Mouse (Mus musculus) spleen, adult 2 months (tissue): ENCODE measurements around the gene Bpnt1. TPM values are rescaled to one million over a fixed set of nuclear protein-coding genes. Genes with fewer than 3 reads are reported as not detected.
A peak's percentile ranks its signal among the peaks of the same experiment; 100 is the strongest.

Experiments used
- DNase-seq, 2 experiments: peaks; one replicate each; pipeline versions ENCODE4 v3.0.0 to v3.0.0-alpha.2; 2012 to 2021; ENCODE audit warnings: low spot score in 2 of 2, low read depth in 1 of 2
- H3K27ac ChIP-seq: fragments of 200-500 bp; 2 replicates; pipeline ENCODE4 v1.5.1; 2012; ENCODE audit warnings: low read length, inconsistent platforms; ENCODE audit not compliant: insufficient read depth
- H3K27me3 ChIP-seq: fragments of 200-500 bp; 2 replicates; pipeline ENCODE4 v1.6.1; 2012; ENCODE audit warnings: mild to moderate bottlenecking, moderate library complexity, low read length, inconsistent platforms; ENCODE audit not compliant: control insufficient read depth, insufficient read depth
- H3K36me3 ChIP-seq: fragments of 200-500 bp; 2 replicates; pipeline ENCODE4 v1.6.1; 2012; ENCODE audit warnings: mild to moderate bottlenecking, low read length, inconsistent platforms; ENCODE audit not compliant: control insufficient read depth, insufficient read depth
- H3K4me1 ChIP-seq: fragments of 200-500 bp; 2 replicates; pipeline ENCODE4 v1.6.1; 2011; ENCODE audit warnings: inconsistent platforms; ENCODE audit not compliant: control insufficient read depth, insufficient read depth, insufficient read length
- H3K4me3 ChIP-seq: fragments of 200-500 bp; 2 replicates; pipeline ENCODE4 v1.5.1; 2011; ENCODE audit warnings: mild to moderate bottlenecking, inconsistent platforms; ENCODE audit not compliant: insufficient read depth, insufficient read length; ENCODE audit errors: extremely low read depth
- CTCF ChIP-seq: fragments of 200-500 bp; IDR thresholded peaks from 2 replicates; pipeline ENCODE4 v1.5.1; 2011; ENCODE audit warnings: mild to moderate bottlenecking, inconsistent platforms; ENCODE audit not compliant: insufficient read depth, insufficient read length, insufficient replicate concordance; ENCODE audit errors: extremely low read depth
- POLR2A ChIP-seq: fragments of 200-500 bp; IDR thresholded peaks from 2 replicates; pipeline ENCODE4 v1.6.1; 2011; ENCODE audit warnings: low read depth, low read length, inconsistent platforms
- WGBS: fragments of 180-500 bp; shearing (Covaris S2); methylation state at CpG from one replicate; pipeline ENCODE4 v1.1.7; 2018; 5-methylcytosine and 5-hydroxymethylcytosine counted together
- polyA plus RNA-seq: library from polyadenylated mRNA; depleted of rRNA; stranded (reverse); fragments of >200 nt; gene quantifications from 2 replicates; pipeline ENCODE4 v1.2.3, GENCODE M21; 2012

Gene Bpnt1
- polyA plus RNA-seq, 1 experiment = 16.4 TPM

GRCm38 (mm10) chr1:185358211-185358610 lies 26.3 kb downstream of the Bpnt1 start:
- DNase-seq = no peak
- TF ChIP-seq CTCF (no peak), POLR2A (no peak)
- WGBS = 85% methylated on average over 4 of the region's 4 CpGs
- Histone ChIP-seq H3K4me3 (no peak overlapping the region), H3K4me1 (no peaks in the 10 kb centered on the region), H3K36me3 (peaks cover 3% of the 10 kb centered on the region; the same call in 1 of the 2 replicates), H3K27ac (no peak overlapping the region), H3K27me3 (no peaks in the 10 kb centered on the region)

- under 1% methylated on average over 92 of the region's 92 CpGs for WGBS
- TF ChIP-seq CTCF = no peak
- TF ChIP-seq POLR2A = peak; percentile 43; the same call in 1 of the 2 replicates
- DNase-seq = peak; percentile 96 to 99
- H3K27me3 ChIP-seq = no peaks in the 10 kb centered on the region
- no peaks in the 10 kb centered on the region for H3K4me1 ChIP-seq
- H3K27ac ChIP-seq = peak within 1 kb of the TSS; percentile 76
- H3K36me3 ChIP-seq = peaks cover 1% of the 10 kb centered on the region; the same call in 1 of the 2 replicates
- peak within 1 kb of the TSS; percentile 81 for H3K4me3 ChIP-seq
These were observed 30.9 kb downstream of the Bpnt1 start, which contains the start of gene Eprs for GRCm38 (mm10) chr1:185362677-185363520. Gene Eprs, plus strand, starts transcription at chr1:185363044.

- Histone ChIP-seq H3K27ac (peak overlapping the region; percentile 76), H3K4me3 (peak overlapping the region; percentile 81), H3K27me3 (no peaks in the 10 kb centered on the region), H3K36me3 (peaks cover 1% of the 10 kb centered on the region; the same call in 1 of the 2 replicates), H3K4me1 (no peaks in the 10 kb centered on the region)
- TF ChIP-seq CTCF (no peak), POLR2A (no peak)
- 2% methylated on average over 22 of the region's 22 CpGs for WGBS
- DNase-seq = no peak
These were observed 31.7 kb downstream of the Bpnt1 start for GRCm38 (mm10) chr1:185363526-185364182.

- H3K27ac ChIP-seq = no peak overlapping the region
- no peaks in the 10 kb centered on the region for H3K27me3 ChIP-seq
- 56% methylated on average over 6 of the region's 6 CpGs for WGBS
- no peak overlapping the region for H3K4me3 ChIP-seq
- DNase-seq = no peak
- no peaks in the 10 kb centered on the region for H3K4me1 ChIP-seq
- peaks cover 1% of the 10 kb centered on the region; the same call in 1 of the 2 replicates for H3K36me3 ChIP-seq
- TF ChIP-seq CTCF (no peak), POLR2A (no peak)
These were observed 32.2 kb downstream of the Bpnt1 start for GRCm38 (mm10) chr1:185364183-185364540.

- TF ChIP-seq CTCF (no peak), POLR2A (no peak)
- H3K4me3 ChIP-seq = no peak overlapping the region
- DNase-seq = no peak
- WGBS = 84% methylated on average over 6 of the region's 6 CpGs
- H3K27me3 ChIP-seq = no peaks in the 10 kb centered on the region
- H3K4me1 ChIP-seq = no peaks in the 10 kb centered on the region
- no peak overlapping the region for H3K27ac ChIP-seq
- H3K36me3 ChIP-seq = peaks cover 11% of the 10 kb centered on the region
These were observed 35.4 kb downstream of the Bpnt1 start for GRCm38 (mm10) chr1:185367383-185367782.

GRCm38 (mm10) chr1:185369979-185370378 lies 38.0 kb downstream of the Bpnt1 start:
- TF ChIP-seq CTCF (no peak), POLR2A (no peak)
- Histone ChIP-seq H3K4me3 (no peak overlapping the region), H3K36me3 (peaks cover 21% of the 10 kb centered on the region), H3K27ac (no peak overlapping the region), H3K4me1 (no peaks in the 10 kb centered on the region), H3K27me3 (no peaks in the 10 kb centered on the region)
- DNase-seq = no peak
- WGBS = 97% methylated on average over 6 of the region's 6 CpGs
